Mouse (Mus musculus): ENCODE data around the gene Pomc. TPM values are rescaled to one million over a fixed set of nuclear protein-coding genes. Genes with fewer than 3 reads are reported as not detected.

Pomc gene
- polyA plus RNA-seq, 1 experiment from 2014 or later, result 1.1 TPM

DNA sequence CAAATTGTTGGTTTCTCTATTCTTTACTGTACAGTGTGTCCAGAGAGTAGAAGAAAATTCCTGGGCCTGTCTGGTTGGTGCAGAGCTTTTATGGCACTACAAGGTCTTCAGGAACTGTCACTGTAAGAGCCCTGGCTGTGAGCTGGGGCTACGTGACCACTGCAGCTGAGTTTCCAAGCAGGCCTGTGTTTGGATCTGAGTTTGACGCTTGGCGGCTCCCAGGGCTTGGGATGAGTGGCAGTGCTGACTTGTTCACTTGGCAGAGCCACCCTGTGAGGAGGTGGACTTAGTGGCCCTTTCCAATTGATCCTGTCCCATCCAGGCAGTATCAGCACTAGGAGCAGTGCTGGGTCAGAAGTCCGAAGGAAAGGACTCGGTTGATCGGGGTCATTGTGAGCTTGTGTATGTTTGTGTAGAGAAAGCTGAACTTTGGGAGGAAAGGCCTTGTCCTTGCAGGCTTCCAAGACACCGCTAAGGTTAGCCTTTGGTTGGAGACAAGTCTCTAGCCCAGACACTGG is 42.9 kb upstream of the Pomc start:
- H3K9ac ChIP-seq (replicated peaks; ENCODE audit: low read depth), result no peak overlapping the region
- no peaks in the 10 kb centered on the region for H3K27me3 ChIP-seq (replicated peaks; ENCODE audit: insufficient read depth, low read length)
- no peak for TF ChIP-seq CTCF (IDR thresholded peaks at IDR 0.05)
- no peak for TF ChIP-seq EP300 (IDR thresholded peaks at IDR 0.05)
- H3K4me1 ChIP-seq (ENCODE audit: insufficient read depth, low read depth, low read length), result no peaks in the 10 kb centered on the region
- DNase-seq (ENCODE audit: low spot score) (no peak), ATAC-seq (no peak)
- H3K4me3 ChIP-seq (ENCODE audit: low read depth, low read length), result no peak overlapping the region
- no peak overlapping the region for H3K27ac ChIP-seq (ENCODE audit: low read length)
- peaks cover 22% of the 10 kb centered on the region; the same call in 1 of the 2 replicates for H3K36me3 ChIP-seq (ENCODE audit: insufficient read depth, low read length)
- no peak overlapping the region for H3K4me2 ChIP-seq (replicated peaks; ENCODE audit: low read depth, low read length)
- WGBS, result 81% methylated on average over 7 of the region's 7 CpGs
- H3K9me3 ChIP-seq (ENCODE audit: low read length), result no peaks in the 10 kb centered on the region

DNA sequence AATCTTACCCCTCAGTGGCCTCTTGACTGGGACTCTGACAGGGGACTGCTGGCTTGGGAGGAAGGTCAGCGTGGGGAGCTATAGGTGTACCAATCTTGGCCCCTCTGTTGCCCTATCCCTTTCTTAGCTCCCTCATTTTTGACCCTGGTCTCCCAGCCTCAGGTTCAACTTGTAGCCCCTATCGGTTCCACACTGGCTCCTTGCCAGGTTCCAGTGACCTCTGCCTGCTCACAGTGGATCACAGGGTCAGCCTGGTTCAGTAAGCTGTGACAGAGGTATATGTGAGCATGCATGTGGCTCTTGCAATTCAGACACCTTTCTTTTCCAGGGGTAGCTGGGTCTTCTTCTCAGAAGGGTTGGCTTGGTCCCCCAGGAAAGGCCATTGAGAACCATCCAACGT is 38.9 kb upstream of the Pomc start:
- no peak for DNase-seq (ENCODE audit: low spot score)
- H3K9me3 ChIP-seq (ENCODE audit: low read length), result no peaks in the 10 kb centered on the region
- H3K4me2 ChIP-seq (replicated peaks; ENCODE audit: low read depth, low read length), result no peak overlapping the region
- no peaks in the 10 kb centered on the region for H3K36me3 ChIP-seq (ENCODE audit: insufficient read depth, low read length)
- H3K4me3 ChIP-seq (ENCODE audit: low read depth, low read length), result no peak overlapping the region
- 83% methylated on average over 3 of the region's 3 CpGs for WGBS
- no peak for ATAC-seq
- H3K27ac ChIP-seq (ENCODE audit: low read length), result no peak overlapping the region
- no peaks in the 10 kb centered on the region for H3K4me1 ChIP-seq (ENCODE audit: insufficient read depth, low read depth, low read length)
- H3K9ac ChIP-seq (replicated peaks; ENCODE audit: low read depth), result no peak overlapping the region
- H3K27me3 ChIP-seq (replicated peaks; ENCODE audit: insufficient read depth, low read length), result no peaks in the 10 kb centered on the region
- TF ChIP-seq EP300 (IDR thresholded peaks at IDR 0.05) (no peak), CTCF (IDR thresholded peaks at IDR 0.05) (no peak)

DNA sequence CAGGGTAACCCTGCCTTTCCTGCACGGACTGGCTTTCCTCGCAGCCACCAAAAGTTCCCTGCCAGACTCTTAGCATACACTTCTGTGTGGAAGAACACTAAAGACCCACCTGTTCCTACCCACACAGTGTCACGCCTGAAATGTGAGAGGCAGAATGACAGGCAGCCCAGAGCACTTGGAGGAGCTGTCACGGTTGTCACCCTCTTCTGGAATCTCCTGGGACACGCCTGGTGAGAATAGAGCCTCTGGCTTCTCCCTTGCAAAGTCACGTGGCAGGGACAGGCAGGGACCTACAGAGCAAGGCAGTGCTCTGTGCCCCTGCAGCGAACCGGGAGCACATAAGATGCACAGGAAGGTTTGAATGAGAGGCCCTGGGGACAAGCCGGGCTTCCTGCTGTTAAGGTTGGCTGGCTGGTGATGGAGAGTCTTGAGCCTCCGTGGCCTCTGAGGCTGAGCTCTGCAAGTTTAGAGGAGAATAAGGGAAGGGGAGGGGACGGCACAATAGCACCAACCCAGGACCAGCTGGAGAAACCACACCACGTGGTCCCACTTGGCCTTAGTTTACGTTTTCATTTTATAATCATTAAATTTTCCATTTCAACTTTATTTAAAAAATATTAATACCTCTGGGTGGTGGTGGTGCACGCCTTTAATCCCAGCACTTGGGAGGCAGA is 36.9 kb upstream of the Pomc start:
- whole genome bisulfite sequencing, result 25% methylated on average over 14 of the region's 14 CpGs
- no peak for TF ChIP-seq EP300 (IDR thresholded peaks at IDR 0.05)
- no peak for TF ChIP-seq CTCF (IDR thresholded peaks at IDR 0.05)
- no peak overlapping the region for H3K4me2 ChIP-seq (replicated peaks; ENCODE audit: low read depth, low read length)
- no peak overlapping the region for H3K27ac ChIP-seq (ENCODE audit: low read length)
- H3K27me3 ChIP-seq (replicated peaks; ENCODE audit: insufficient read depth, low read length), result no peaks in the 10 kb centered on the region
- H3K36me3 ChIP-seq (ENCODE audit: insufficient read depth, low read length), result no peaks in the 10 kb centered on the region
- no peaks in the 10 kb centered on the region for H3K4me1 ChIP-seq (ENCODE audit: insufficient read depth, low read depth, low read length)
- ATAC-seq, result 0 out of 2 replicates have a peak, but pooled peaks have one; percentile 23
- no peaks in the 10 kb centered on the region for H3K9me3 ChIP-seq (ENCODE audit: low read length)
- H3K4me3 ChIP-seq (ENCODE audit: low read depth, low read length), result no peak overlapping the region
- no peak overlapping the region for H3K9ac ChIP-seq (replicated peaks; ENCODE audit: low read depth)
- DNase-seq (ENCODE audit: low spot score), result no peak

DNA sequence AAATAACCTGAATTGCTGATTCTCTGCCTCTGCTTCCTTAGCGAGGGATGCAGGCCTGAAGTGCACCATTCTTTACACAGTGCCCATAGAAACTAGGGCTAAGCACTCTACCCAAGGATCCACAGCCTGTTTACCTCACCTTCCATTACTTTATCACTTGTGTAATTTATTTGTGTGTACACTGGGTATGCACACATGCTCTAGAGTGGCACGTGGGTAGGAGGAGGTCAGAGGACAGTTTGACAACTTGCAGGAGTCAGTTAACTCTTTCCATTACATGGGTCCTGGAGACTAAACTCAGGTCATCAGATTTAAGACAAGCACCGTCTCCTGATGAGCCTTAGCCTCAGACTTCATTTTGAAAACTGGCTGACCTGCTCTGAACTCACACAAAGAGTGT is 36.2 kb upstream of the Pomc start:
- no peak for DNase-seq (ENCODE audit: low spot score)
- Histone ChIP-seq H3K27ac (ENCODE audit: low read length) (no peak overlapping the region), H3K36me3 (ENCODE audit: insufficient read depth, low read length) (no peaks in the 10 kb centered on the region), H3K4me2 (replicated peaks; ENCODE audit: low read depth, low read length) (no peak overlapping the region), H3K4me3 (ENCODE audit: low read depth, low read length) (no peak overlapping the region), H3K9ac (replicated peaks; ENCODE audit: low read depth) (no peak overlapping the region), H3K9me3 (ENCODE audit: low read length) (no peaks in the 10 kb centered on the region), H3K4me1 (ENCODE audit: insufficient read depth, low read depth, low read length) (no peaks in the 10 kb centered on the region), H3K27me3 (replicated peaks; ENCODE audit: insufficient read depth, low read length) (no peaks in the 10 kb centered on the region)
- WGBS, result 51% methylated on average over 3 of the region's 3 CpGs
- ATAC-seq, result no peak
- TF ChIP-seq CTCF (IDR thresholded peaks at IDR 0.05), result no peak
- no peak for TF ChIP-seq EP300 (IDR thresholded peaks at IDR 0.05)

DNA sequence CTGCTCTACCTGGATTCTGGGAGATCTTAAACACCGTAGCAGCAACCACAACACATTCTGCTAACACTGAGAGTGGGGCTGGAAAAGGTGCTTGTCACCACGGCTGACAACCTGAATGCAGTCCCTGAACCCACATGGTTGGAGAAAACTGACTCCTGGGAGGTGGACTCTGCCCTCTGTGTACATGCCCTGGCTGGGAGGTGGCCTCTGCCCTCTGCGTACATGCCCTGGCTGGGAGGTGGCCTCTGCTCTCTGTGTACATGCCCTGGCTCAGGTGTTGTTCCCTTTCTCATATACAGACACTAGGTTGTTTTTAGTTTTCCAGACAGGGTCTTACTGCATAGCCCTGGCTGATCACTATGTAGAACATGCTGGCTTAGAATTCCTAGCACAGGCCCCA is 35.3 kb upstream of the Pomc start:
- ATAC-seq (no peak), DNase-seq (ENCODE audit: low spot score) (no peak)
- Histone ChIP-seq H3K4me1 (ENCODE audit: insufficient read depth, low read depth, low read length) (no peaks in the 10 kb centered on the region), H3K27me3 (replicated peaks; ENCODE audit: insufficient read depth, low read length) (no peaks in the 10 kb centered on the region), H3K9ac (replicated peaks; ENCODE audit: low read depth) (no peak overlapping the region), H3K9me3 (ENCODE audit: low read length) (no peaks in the 10 kb centered on the region), H3K4me3 (ENCODE audit: low read depth, low read length) (no peak overlapping the region), H3K4me2 (replicated peaks; ENCODE audit: low read depth, low read length) (no peak overlapping the region), H3K36me3 (ENCODE audit: insufficient read depth, low read length) (no peaks in the 10 kb centered on the region), H3K27ac (ENCODE audit: low read length) (no peak overlapping the region)
- TF ChIP-seq CTCF (IDR thresholded peaks at IDR 0.05), result no peak
- TF ChIP-seq EP300 (IDR thresholded peaks at IDR 0.05), result no peak
- WGBS, result 80% methylated on average over 3 of the region's 3 CpGs

DNA sequence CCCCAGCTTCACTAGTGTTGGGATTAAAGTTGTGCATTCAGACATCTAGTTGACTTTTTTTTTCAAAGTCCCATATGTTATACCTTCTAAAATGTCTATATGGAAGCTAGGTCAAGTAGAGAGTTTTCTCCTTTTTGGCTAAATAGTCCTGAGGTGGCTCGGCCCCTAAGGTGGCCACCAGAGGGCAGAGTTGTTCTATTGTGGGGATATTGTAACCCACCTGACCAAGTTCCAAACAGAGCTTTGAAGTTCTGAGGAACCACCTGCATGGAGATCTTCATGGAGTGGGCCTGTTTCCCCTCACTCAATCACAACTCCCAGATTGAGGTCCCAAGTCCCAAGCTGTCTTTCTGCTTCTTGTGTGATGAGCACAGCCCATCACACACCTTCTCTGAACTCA is 28.6 kb upstream of the Pomc start:
- 0% methylated on average over 1 of the region's 1 CpGs for WGBS
- H3K4me1 ChIP-seq (ENCODE audit: insufficient read depth, low read depth, low read length), result no peaks in the 10 kb centered on the region
- DNase-seq (ENCODE audit: low spot score), result peak; percentile 65
- ATAC-seq, result no peak
- no peak overlapping the region for H3K27ac ChIP-seq (ENCODE audit: low read length)
- no peak overlapping the region for H3K9ac ChIP-seq (replicated peaks; ENCODE audit: low read depth)
- no peaks in the 10 kb centered on the region for H3K36me3 ChIP-seq (ENCODE audit: insufficient read depth, low read length)
- no peaks in the 10 kb centered on the region for H3K9me3 ChIP-seq (ENCODE audit: low read length)
- no peak overlapping the region for H3K4me3 ChIP-seq (ENCODE audit: low read depth, low read length)
- H3K4me2 ChIP-seq (replicated peaks; ENCODE audit: low read depth, low read length), result no peak overlapping the region
- H3K27me3 ChIP-seq (replicated peaks; ENCODE audit: insufficient read depth, low read length), result no peaks in the 10 kb centered on the region
- TF ChIP-seq EP300 (IDR thresholded peaks at IDR 0.05), result no peak
- peak; percentile 84 for TF ChIP-seq CTCF (IDR thresholded peaks at IDR 0.05)

Data from lung, postnatal 0 days (tissue).